In genomic region chr8:108387913-108388274, GRCm38 (mm10) we compare ENCODE assay signal across 10 mouse cellular contexts.
DNase-seq lines count a peak whose midpoint lies in the region; ATAC-seq and TF ChIP-seq lines count a peak whose summit lies in the region.
"Had no signal": no experiment of that assay in that cellular context is flagged by ENCODE, and none has a peak within 500 bp of the region (broad histone marks: within the 10 kb centered on the region; RNA-seq: fewer than 3 reads in every experiment).

No protein-coding gene starts in this region.

- no peak for ATAC-seq in lung, embryonic 15.5 days (ENCODE audit: borderline replicate concordance, extremely low read depth, low FRiP score, low TSS enrichment)
- 0 out of 2 replicates have a peak, but pooled peaks have one; percentile 43 for ATAC-seq in forebrain, embryonic 16.5 days
- no peak for ATAC-seq in limb, embryonic 13.5 days (ENCODE audit: low FRiP score, low read depth)
- ATAC-seq in neural tube, embryonic 14.5 days (ENCODE audit: low read depth): no peak

- 83% methylated on average over 8 of the region's 8 CpGs for WGBS in lung, embryonic 15.5 days
- 24% methylated on average over 8 of the region's 8 CpGs for WGBS in forebrain, embryonic 16.5 days
- 59% methylated on average over 8 of the region's 8 CpGs for WGBS in limb, embryonic 13.5 days
- 63% methylated on average over 8 of the region's 8 CpGs for WGBS in neural tube, embryonic 14.5 days
- WGBS in thymus, adult 2 months: 86% methylated on average over 8 of the region's 8 CpGs

- no peak for TF ChIP-seq CTCF in thymus, adult 2 months (IDR thresholded peaks at IDR 0.05; ENCODE audit: borderline replicate concordance, control insufficient read depth, extremely low read depth, insufficient read depth, low read length, poor library complexity)

- no peak overlapping the region for H3K9ac ChIP-seq in lung, embryonic 15.5 days
- no peak overlapping the region; the same call in 1 of the 2 replicates for H3K9ac ChIP-seq in forebrain, embryonic 16.5 days (replicated peaks; ENCODE audit: low read depth, low read length)
- no peak overlapping the region for H3K9ac ChIP-seq in limb, embryonic 13.5 days
- H3K9ac ChIP-seq in neural tube, embryonic 14.5 days (replicated peaks; ENCODE audit: low read depth, low read length): no peak overlapping the region
- H3K9ac ChIP-seq: liver, embryonic 15.5 days had no signal

- no peak for TF ChIP-seq POLR2A in thymus, adult 2 months (IDR thresholded peaks at IDR 0.05; ENCODE audit: control insufficient read depth, extremely low read depth, insufficient read depth, low read length, poor library complexity)

- H3K4me3 ChIP-seq in lung, embryonic 15.5 days: no peak overlapping the region
- no peak overlapping the region; the same call in 1 of the 2 replicates for H3K4me3 ChIP-seq in forebrain, embryonic 16.5 days (replicated peaks; ENCODE audit: low read length)
- no peak overlapping the region for H3K4me3 ChIP-seq in limb, embryonic 13.5 days
- no peak overlapping the region for H3K4me3 ChIP-seq in neural tube, embryonic 14.5 days (ENCODE audit: low read depth, low read length)
- no peak overlapping the region for H3K4me3 ChIP-seq in thymus, adult 2 months (ENCODE audit: control insufficient read depth, insufficient read depth, low read length)
- H3K4me3 ChIP-seq: liver, embryonic 15.5 days had no signal

- no peak overlapping the region for H3K27ac ChIP-seq in lung, embryonic 15.5 days
- no peak overlapping the region for H3K27ac ChIP-seq in forebrain, embryonic 16.5 days (ENCODE audit: low read length)
- H3K27ac ChIP-seq in limb, embryonic 13.5 days: no peak overlapping the region
- H3K27ac ChIP-seq in neural tube, embryonic 14.5 days (ENCODE audit: low read depth, low read length): 0 out of 2 replicates have a peak overlapping the region, but pooled peaks have one; percentile 16
- H3K27ac ChIP-seq in thymus, adult 2 months (ENCODE audit: control insufficient read depth, insufficient read depth, low read length): no peak overlapping the region
- H3K27ac ChIP-seq: liver, embryonic 15.5 days had no signal

- H3K4me1 ChIP-seq in lung, embryonic 15.5 days: peaks cover 21% of the 10 kb centered on the region
- peaks cover 14% of the 10 kb centered on the region for H3K4me1 ChIP-seq in forebrain, embryonic 16.5 days (replicated peaks; ENCODE audit: control insufficient read depth, insufficient read depth, low read length)
- H3K4me1 ChIP-seq in limb, embryonic 13.5 days: peaks cover 19% of the 10 kb centered on the region
- 0 out of 2 replicates have a peak, but pooled peaks cover 4% of the 10 kb centered on the region for H3K4me1 ChIP-seq in neural tube, embryonic 14.5 days (ENCODE audit: control insufficient read depth, insufficient read depth, low read length)
- H3K4me1 ChIP-seq in thymus, adult 2 months (replicated peaks; ENCODE audit: control insufficient read depth, insufficient read depth, low read length): peaks cover 2% of the 10 kb centered on the region
- H3K4me1 ChIP-seq: liver, embryonic 15.5 days had no signal

- no peaks in the 10 kb centered on the region for H3K36me3 ChIP-seq in lung, embryonic 15.5 days
- H3K36me3 ChIP-seq in forebrain, embryonic 16.5 days (ENCODE audit: control insufficient read depth, insufficient read depth): no peaks in the 10 kb centered on the region
- H3K36me3 ChIP-seq in limb, embryonic 13.5 days: no peaks in the 10 kb centered on the region
- H3K36me3 ChIP-seq in neural tube, embryonic 14.5 days (ENCODE audit: control insufficient read depth, insufficient read depth, low read length): no peaks in the 10 kb centered on the region
- no peaks in the 10 kb centered on the region for H3K36me3 ChIP-seq in thymus, adult 2 months (ENCODE audit: control insufficient read depth, insufficient read depth, low read length)
- H3K36me3 ChIP-seq: liver, embryonic 15.5 days had no signal

- H3K9me3 ChIP-seq in lung, embryonic 15.5 days: no peaks in the 10 kb centered on the region
- no peaks in the 10 kb centered on the region for H3K9me3 ChIP-seq in forebrain, embryonic 16.5 days (ENCODE audit: control insufficient read depth, low read length)
- no peaks in the 10 kb centered on the region for H3K9me3 ChIP-seq in limb, embryonic 13.5 days
- H3K9me3 ChIP-seq in neural tube, embryonic 14.5 days (ENCODE audit: control insufficient read depth, low read length): no peaks in the 10 kb centered on the region
- H3K9me3 ChIP-seq: liver, embryonic 15.5 days had no signal

- DNase-seq in lung, postnatal 14 days: no peak
- no peak for DNase-seq in thymus, adult 18-20 months
- DNase-seq in embryo, embryonic 9.5 days (ENCODE audit: extremely low spot score): no peak
- DNase-seq in thymus, adult 2 months: no peak
- DNase-seq: cerebellum, adult 9-11 months had no signal

- H3K4me2 ChIP-seq in lung, embryonic 15.5 days: peak overlapping the region; percentile 33; the same call in 1 of the 2 replicates
- peak overlapping the region; percentile 46 for H3K4me2 ChIP-seq in forebrain, embryonic 16.5 days (ENCODE audit: low read length)
- peak overlapping the region; percentile 27 for H3K4me2 ChIP-seq in limb, embryonic 13.5 days (replicated peaks)
- H3K4me2 ChIP-seq in neural tube, embryonic 14.5 days (ENCODE audit: low read depth, low read length): 0 out of 2 replicates have a peak overlapping the region, but pooled peaks have one; percentile 26

- no peaks in the 10 kb centered on the region for H3K27me3 ChIP-seq in lung, embryonic 15.5 days
- 0 out of 2 replicates have a peak, but pooled peaks cover 4% of the 10 kb centered on the region for H3K27me3 ChIP-seq in forebrain, embryonic 16.5 days (replicated peaks; ENCODE audit: control insufficient read depth, insufficient read depth, low read length)
- H3K27me3 ChIP-seq in limb, embryonic 13.5 days: no peaks in the 10 kb centered on the region
- H3K27me3 ChIP-seq in neural tube, embryonic 14.5 days (ENCODE audit: control insufficient read depth, insufficient read depth, low read length): 0 out of 2 replicates have a peak, but pooled peaks cover 2% of the 10 kb centered on the region
- H3K27me3 ChIP-seq in thymus, adult 2 months (ENCODE audit: control insufficient read depth, insufficient read depth, low read length): no peaks in the 10 kb centered on the region
- H3K27me3 ChIP-seq: liver, embryonic 15.5 days had no signal
